Mouse (Mus musculus) small intestine, adult 2 months (tissue): ENCODE measurements around the gene Dync1li2. TPM values are rescaled to one million over a fixed set of nuclear protein-coding genes. Genes with fewer than 3 reads are reported as not detected.

Experiments used
- H3K27ac ChIP-seq: fragments of 200-500 bp; 2 replicates; pipeline ENCODE4 v1.5.1; 2012; ENCODE audit warnings: low read depth, low read length, control low read depth, inconsistent platforms; ENCODE audit not compliant: insufficient read depth
- H3K27me3 ChIP-seq: fragments of 200-500 bp; 2 replicates; pipeline ENCODE4 v1.6.1; 2012; ENCODE audit warnings: mild to moderate bottlenecking, moderate library complexity, low read length, inconsistent platforms; ENCODE audit not compliant: control insufficient read depth, insufficient read depth
- H3K36me3 ChIP-seq: fragments of 200-500 bp; 2 replicates; pipeline ENCODE4 v1.6.1; 2012; ENCODE audit warnings: mild to moderate bottlenecking, low read length, control low read depth, inconsistent platforms; ENCODE audit not compliant: control insufficient read depth, insufficient read depth
- H3K4me1 ChIP-seq: fragments of 200-500 bp; 2 replicates; pipeline ENCODE4 v1.6.1; 2012; ENCODE audit warnings: low read length, inconsistent platforms, mixed read lengths; ENCODE audit not compliant: control insufficient read depth, insufficient read depth, insufficient read length
- H3K4me3 ChIP-seq: fragments of 200-500 bp; 2 replicates; pipeline ENCODE4 v1.5.1; 2012; ENCODE audit warnings: low read depth, mild to moderate bottlenecking, control low read depth, inconsistent platforms, low read length, moderate library complexity
- CTCF ChIP-seq: fragments of 200-500 bp; IDR thresholded peaks from 2 replicates; pipeline ENCODE4 v1.5.1; 2012; ENCODE audit warnings: low read depth, mild to moderate bottlenecking, control low read depth, inconsistent platforms, low read length, moderate library complexity, mixed read lengths; ENCODE audit not compliant: insufficient replicate concordance, insufficient read length; ENCODE audit errors: extremely low read depth
- POLR2A ChIP-seq: fragments of 200-500 bp; IDR thresholded peaks from 2 replicates; pipeline ENCODE4 v1.6.1; 2012; ENCODE audit warnings: low read depth, mild to moderate bottlenecking, control low read depth, inconsistent platforms, low read length, moderate library complexity
- WGBS: fragments of 180-500 bp; shearing (Covaris S2); methylation state at CpG from one replicate; pipeline ENCODE4 v1.1.7; 2018; 5-methylcytosine and 5-hydroxymethylcytosine counted together
- polyA plus RNA-seq: library from polyadenylated mRNA; depleted of rRNA; stranded (reverse); fragments of >200 nt; gene quantifications from 2 replicates; pipeline ENCODE4 v1.2.3, GENCODE M21; 2012

Dync1li2 gene
- polyA plus RNA-seq, 1 experiment, result 4.4 TPM

DNA sequence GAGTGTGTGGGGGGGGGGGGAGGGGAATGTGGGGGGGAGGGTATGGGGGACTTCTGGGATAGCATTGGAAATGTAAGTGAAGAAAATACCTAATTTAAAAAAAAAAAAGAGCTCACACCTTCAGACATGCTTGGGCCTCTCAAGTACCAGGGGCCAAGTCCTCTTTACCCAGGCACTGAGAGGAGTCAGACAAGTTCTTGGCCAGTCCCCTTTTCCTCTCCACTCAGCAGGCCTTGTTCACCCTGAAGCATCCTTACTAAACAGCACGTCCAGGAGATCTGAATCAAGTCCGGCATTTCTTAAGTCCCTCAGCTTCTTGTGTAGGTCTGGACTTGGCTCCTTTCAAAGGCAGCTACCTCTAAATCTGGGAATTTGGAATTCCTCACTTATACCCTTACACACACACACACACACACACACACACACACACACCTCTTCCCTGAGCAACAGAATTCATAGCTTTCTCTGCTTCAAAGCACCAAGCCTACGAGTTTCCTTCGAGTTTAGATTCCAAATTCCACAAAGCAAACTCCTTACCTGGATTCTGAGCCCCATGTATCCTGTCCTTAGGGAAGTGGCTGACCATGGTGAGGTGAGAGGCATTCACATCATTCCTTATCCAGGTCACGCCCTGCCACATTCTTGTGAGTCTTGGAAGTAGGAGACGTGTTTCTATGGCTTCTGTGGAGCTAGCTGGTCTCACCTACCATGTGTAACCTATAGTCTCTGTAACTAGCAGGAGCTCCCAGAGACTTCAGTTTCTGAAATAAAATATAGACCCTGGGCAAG lies 36.3 kb downstream of the Dync1li2 start:
- WGBS, result 73% methylated on average over 6 of the region's 6 CpGs
- Histone ChIP-seq H3K27me3 (no peaks in the 10 kb centered on the region), H3K4me1 (no peaks in the 10 kb centered on the region), H3K36me3 (no peaks in the 10 kb centered on the region), H3K4me3 (no peak overlapping the region), H3K27ac (no peak overlapping the region)
- TF ChIP-seq POLR2A (no peak), CTCF (no peak)

- TF ChIP-seq POLR2A (no peak), CTCF (no peak)
- Histone ChIP-seq H3K4me1 (no peaks in the 10 kb centered on the region), H3K36me3 (no peaks in the 10 kb centered on the region), H3K27me3 (no peaks in the 10 kb centered on the region), H3K27ac (no peak overlapping the region; the same call in 1 of the 2 replicates), H3K4me3 (no peak overlapping the region)
- 63% methylated on average over 15 of the region's 15 CpGs for WGBS
These were observed 37.2 kb downstream of the Dync1li2 start for GRCm38 (mm10) chr8:104405430-104406187.

DNA sequence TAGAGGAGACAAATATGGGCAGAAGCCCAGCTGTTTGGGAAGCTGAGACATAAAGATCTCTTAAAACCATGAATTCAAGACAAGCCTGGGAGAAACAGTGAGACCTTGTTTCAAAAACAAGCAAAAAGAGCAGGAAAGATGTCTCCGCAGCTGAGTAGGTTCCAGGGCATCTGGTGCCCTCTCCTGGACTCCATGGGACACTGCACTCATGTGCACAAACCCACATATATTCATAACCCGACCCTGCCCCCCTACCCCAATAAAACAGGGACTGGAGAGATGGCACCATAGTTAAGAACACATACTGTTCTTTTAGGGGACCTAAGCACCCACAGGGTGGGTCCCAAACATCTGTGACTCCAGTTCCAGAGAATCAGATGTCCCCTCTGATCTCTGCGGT lies 39.3 kb downstream of the Dync1li2 start:
- Histone ChIP-seq H3K27ac (no peak overlapping the region), H3K4me3 (no peak overlapping the region)
- peak; percentile 79; the same call in 1 of the 2 replicates for TF ChIP-seq CTCF
- TF ChIP-seq POLR2A, result no peak

DNA sequence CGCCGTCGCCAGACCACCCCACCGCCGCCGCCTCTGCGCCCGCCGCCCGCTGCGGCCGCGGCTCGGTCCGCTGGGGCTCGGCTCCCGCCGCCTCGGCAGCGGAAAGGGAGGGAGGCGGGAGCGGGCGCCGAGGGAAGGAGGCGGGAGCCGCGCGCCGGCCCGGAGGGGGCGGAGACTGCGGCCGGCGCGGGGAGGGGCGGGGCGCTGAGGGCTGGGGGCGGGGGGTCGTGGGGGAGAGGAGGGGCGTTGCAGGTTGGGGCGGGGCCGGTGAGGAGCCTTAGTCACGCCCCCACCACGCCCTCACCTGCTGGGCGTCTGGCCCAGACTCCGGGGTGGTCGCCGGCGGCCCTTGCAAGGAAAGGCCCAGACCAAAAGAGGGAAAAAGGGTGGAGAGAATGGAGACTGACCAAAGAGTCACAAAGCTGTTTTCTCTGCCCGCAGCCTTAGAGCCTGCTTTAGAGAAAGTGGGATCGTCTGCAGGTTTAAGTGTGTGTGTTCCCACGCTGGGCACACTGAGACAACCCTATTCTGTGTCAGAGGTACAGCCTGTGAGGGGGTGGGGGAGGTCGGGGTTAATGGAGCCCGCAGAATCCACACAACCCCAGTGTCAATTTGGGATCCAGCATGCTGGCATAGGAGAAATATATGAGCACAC lies 47.0 kb downstream of the Dync1li2 start, which contains the start of gene Cmtm4:
Cmtm4 (minus strand) TSS at position 105 of the 655 bp plus-strand sequence.
- peak within 1 kb of the TSS; percentile 78 for H3K4me3 ChIP-seq
- TF ChIP-seq POLR2A, result no peak; the same call in 1 of the 2 replicates
- TF ChIP-seq CTCF, result no peak
- peaks cover 8% of the 10 kb centered on the region for H3K4me1 ChIP-seq
- no peaks in the 10 kb centered on the region for H3K27me3 ChIP-seq
- peak within 1 kb of the TSS; percentile 66 for H3K27ac ChIP-seq
- WGBS, result 4% methylated on average over 32 of the region's 54 CpGs
- H3K36me3 ChIP-seq, result no peaks in the 10 kb centered on the region

More for the DNA sequence above, 39.3 kb downstream of the Dync1li2 start:
- no peaks in the 10 kb centered on the region for H3K36me3 ChIP-seq
- WGBS, result 69% methylated on average over 3 of the region's 3 CpGs
- no peaks in the 10 kb centered on the region for H3K27me3 ChIP-seq
- H3K4me1 ChIP-seq, result no peaks in the 10 kb centered on the region

GRCm38 (mm10) chr8:104394801-104395702 lies 47.8 kb downstream of the Dync1li2 start:
- WGBS, result under 1% methylated on average over 78 of the region's 82 CpGs

GRCm38 (mm10) chr8:104393767-104394166 lies 49.1 kb downstream of the Dync1li2 start:
- peak overlapping the region; percentile 15; the same call in 1 of the 2 replicates for H3K4me3 ChIP-seq
- no peaks in the 10 kb centered on the region for H3K27me3 ChIP-seq
- WGBS, result 44% methylated on average over 6 of the region's 6 CpGs
- peak overlapping the region; percentile 65; the same call in 1 of the 2 replicates for H3K27ac ChIP-seq
- no peak for TF ChIP-seq POLR2A
- no peak for TF ChIP-seq CTCF
- H3K4me1 ChIP-seq, result peaks cover 17% of the 10 kb centered on the region
- H3K36me3 ChIP-seq, result no peaks in the 10 kb centered on the region

More at GRCm38 (mm10) chr8:104394801-104395702, 47.8 kb downstream of the Dync1li2 start:
- Histone ChIP-seq H3K27me3 (no peaks in the 10 kb centered on the region), H3K4me1 (peaks cover 12% of the 10 kb centered on the region), H3K27ac (peak overlapping the region; percentile 66), H3K4me3 (peak overlapping the region; percentile 78), H3K36me3 (no peaks in the 10 kb centered on the region)
- TF ChIP-seq POLR2A (no peak), CTCF (0 out of 2 replicates have a peak, but pooled peaks have one; percentile 6)
